Mouse (Mus musculus): ENCODE results near the gene Dennd5a.

The Dennd5a gene

DNA sequence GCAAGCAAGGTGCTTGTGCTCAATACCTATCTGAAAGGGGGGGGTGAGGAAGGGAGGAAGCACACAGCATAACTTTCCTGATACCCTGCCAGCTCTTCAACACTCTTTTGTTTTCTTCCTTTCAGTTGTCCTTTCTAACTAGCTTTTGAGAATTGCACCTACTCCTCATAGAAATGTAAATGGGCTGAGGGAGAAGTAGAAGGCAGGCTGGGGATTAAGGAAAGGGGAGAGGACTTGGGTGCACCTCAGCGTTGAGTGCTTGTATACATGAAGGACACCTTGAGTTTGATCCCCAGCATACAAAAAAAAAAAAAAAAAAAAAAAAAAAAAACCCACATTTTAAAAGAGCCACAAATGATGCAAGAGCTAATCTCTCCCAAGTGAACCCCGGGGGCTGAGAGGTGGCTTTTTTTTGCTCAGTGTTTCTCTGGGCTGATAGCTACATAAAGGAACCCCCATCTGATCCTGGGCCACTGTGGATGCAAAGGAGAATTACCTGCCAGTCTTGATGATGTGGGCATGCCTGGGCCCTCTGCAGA, 78.6 kb downstream of the Dennd5a start:
- DNase-seq (ENCODE audit: low spot score) = no peak

DNA sequence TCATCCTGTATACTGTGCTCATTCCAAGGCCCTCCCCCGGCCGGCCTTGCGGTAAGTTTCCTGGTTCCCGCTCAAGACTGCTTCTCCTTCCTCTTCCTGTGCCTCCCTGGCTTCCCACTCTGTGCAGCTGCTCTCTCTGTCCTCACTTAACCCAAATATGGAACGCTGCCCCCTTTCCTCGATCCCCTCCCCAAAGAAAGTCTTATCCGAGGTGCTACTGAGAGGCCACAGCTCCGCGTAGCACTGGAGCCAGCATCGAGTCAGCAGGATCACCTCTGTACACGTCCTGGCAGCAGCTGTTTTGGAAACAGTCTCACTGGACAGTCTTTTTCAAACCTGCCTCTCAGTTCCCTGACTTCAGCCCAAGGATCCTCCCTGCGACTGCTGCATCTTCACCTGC, 81.1 kb downstream of the Dennd5a start:
- DNase-seq (ENCODE audit: low spot score) = no peak

DNA sequence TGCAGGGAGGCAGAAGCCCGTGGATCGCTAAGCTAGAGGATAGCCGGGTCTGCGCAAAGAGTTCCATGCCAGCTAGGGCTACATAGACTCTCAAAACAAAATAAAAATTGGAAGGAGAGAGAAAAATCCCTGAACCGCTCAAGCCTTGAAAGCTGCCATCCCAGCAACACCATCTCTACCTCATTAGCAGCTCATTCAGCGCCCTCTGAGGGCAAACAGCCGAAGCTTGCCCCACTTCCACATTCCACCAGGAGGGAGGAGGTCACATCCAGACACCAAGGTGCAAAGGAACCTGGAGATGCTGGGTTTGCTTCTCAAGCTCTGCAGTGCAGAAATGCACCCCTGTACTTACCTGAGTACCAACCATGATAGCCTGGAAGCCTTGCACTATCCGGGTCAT, 84.2 kb downstream of the Dennd5a start:
- DNase-seq (ENCODE audit: low spot score) = no peak

DNA sequence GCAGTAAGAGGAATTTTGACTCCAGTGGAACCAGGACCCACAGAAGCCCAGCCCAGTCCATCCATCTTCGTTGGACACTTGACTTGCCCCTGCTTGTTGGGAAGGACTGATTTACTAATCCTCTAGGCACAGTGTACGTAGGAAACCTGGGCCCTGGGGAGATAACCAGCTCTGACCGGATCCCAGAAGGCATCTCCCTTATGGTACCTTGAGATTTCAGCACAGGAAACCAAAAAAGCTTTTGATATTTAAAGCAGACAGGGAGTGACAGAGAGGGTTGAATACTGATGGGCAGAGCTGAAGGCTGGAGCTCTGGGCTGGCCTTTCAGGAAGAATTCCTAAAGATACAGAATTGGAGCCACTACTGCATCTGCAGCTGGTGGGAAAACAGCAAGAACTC, 84.7 kb downstream of the Dennd5a start:
- DNase-seq (ENCODE audit: low spot score) = no peak

DNA sequence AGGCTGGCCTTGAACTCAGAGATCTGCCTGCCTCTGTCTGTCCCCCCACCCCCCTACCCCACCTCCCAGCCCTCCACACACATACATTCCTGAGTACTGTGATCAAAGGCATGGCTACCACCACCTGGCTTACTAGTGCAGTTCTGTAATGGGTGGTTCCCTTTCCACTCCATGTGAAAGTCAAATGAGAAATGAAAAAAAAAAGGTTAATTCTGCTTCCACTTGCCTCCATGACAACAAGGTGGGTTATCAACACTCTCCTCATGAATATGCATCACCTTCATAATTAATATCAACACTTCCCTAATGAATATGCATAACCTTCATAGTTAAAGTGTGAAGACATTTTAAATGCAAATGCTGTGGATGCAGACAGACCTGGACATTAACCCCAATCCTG, 85.2 kb downstream of the Dennd5a start:
- DNase-seq (ENCODE audit: low spot score) = no peak

DNA sequence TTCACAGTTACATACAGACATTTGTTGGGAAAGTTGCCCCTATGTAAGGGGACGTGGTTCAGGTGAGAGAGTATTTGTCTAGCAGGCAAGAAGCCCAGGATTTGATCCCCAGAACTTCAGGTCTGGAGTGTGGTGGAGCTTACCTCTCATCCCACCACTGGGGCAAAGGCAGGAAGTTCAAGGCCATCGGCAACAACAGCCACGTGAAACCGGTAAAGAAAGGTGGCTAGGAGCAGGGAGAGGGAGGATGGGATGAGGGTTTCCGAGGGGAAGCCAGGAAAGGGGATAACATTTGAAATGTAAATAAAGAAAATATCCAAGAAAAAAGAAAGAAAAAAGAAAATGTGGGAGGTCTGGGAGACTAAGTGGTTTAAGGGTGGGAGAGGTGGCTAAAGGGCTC, 87.1 kb downstream of the Dennd5a start:
- DNase-seq (ENCODE audit: low spot score) = no peak

DNA sequence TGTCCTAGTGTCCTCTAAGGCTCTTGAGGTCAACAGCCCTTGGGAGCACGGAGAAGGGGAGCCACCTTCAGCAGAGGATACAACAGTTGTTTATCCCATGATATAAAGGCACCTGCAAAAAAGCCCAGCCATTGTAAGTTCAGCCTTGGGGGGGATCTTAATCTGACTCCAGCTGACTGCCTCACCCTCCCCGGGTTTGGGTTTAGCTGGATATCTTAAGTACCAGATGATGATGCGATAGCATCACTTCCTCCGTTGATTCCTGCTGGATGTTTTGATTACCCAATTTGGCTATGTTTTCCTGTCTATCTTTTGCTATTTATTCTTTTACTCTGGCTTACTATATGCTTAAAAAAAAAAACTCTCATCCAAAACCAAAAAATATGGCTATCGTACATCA, 89.0 kb downstream of the Dennd5a start:
- no peak for DNase-seq (ENCODE audit: low spot score)

DNA sequence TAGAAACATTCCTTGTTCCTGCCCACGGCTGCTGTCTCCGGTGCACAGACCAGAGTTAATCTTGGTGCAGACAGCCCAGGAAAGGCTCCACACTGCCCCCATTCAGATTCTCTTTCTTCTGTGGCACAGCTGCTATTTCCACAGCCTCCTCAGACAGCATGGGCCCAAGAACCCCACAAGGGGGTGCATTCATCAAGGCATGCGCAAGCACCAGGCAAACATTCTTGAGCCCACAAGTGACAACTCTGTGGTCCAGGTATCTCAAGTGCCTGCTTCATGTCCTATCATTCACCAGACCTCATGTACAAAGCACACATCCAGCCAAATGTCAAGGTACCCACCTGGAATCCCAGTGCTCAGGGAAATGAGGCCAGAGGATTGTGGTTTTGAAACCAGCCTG, 91.8 kb downstream of the Dennd5a start:
- no peak for DNase-seq (ENCODE audit: low spot score)

DNA sequence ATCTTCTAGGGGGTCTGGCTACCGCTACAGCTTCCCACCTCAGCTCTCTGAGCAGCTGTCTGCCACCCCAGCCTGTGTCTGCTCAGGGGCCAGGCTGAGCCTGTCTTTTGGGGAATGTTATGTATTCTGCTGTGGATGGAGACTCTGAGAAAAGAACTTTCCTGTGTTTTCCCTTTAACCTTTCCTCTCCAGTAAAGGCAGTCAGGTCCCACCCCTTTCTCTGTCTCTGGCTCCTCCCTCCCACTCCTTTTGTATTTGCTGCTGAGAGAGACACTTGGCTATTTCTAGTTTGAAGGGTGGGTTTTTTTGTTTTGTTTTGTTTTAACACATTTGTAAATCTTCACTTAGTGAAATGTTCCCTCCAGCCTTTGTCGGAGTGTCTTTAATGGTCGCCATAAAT, 93.6 kb downstream of the Dennd5a start:
- no peak for DNase-seq (ENCODE audit: low spot score)

DNA sequence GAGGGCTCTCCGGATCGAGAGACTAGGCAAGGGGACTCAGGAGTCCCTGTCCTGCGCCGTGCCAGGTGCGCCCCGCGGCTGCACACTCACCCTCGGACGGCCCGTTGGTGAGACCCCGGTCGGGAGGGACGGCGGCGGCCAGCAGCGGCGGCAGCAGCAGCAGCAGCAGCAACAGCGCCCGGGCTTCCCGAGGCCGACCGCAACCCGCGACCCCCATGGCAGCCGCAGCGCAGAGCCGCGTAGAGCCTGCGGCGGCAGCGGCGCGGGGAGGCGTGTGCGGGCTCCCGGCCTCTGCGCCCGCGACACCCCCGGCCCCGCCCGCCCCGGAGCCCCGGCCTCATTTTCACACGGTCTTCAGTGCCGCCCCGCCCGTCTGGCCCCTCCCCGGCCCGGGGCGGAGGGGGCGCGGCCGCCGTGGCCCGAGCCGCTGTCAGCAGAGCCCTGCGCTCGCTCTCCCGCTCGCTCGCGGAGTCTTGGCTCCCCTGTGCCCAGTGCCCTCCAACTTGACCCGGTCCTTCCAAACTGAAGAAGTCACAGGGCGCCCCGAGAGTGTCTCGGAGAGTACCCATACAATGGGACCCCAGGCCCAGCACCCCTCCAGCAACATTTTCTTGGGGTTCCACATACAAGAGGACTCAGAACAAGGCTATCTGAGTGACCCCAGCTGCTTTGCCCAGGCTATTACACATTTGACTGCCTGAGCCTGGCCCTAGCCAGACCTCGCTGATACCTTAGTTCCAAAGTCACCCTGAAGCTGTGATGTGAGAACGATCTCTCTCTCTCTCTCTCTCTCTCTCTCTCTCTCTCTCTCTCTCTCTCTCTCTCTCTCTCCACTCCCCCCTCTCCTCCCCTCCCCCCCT, 94.7 kb downstream of the Dennd5a start, which contains the start of gene Scube2:
Scube2 (minus strand) TSS at position 310 of the 860 bp plus-strand sequence.
- peak; percentile 56 for DNase-seq (ENCODE audit: low spot score)

DNA sequence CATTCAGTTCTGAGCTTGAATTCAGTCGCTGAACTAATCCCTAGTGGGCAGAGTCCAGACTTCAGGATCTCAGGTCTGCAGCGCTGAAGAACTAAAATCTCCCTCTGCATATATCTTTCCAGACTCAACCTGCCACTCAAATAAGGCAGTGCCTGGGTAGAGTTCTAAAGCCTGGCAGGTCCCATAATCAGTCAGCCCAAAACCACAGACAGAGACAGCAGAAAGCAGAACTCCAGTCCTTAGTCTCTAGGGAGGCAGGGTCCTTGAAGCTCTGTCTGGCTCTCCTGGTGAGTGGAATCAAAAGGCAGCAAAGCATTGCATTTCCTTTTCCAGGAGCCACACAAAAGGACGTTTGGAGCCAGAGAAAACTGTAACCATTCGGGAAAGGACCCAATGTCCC, 96.7 kb downstream of the Dennd5a start:
- no peak for DNase-seq (ENCODE audit: low spot score)

DNA sequence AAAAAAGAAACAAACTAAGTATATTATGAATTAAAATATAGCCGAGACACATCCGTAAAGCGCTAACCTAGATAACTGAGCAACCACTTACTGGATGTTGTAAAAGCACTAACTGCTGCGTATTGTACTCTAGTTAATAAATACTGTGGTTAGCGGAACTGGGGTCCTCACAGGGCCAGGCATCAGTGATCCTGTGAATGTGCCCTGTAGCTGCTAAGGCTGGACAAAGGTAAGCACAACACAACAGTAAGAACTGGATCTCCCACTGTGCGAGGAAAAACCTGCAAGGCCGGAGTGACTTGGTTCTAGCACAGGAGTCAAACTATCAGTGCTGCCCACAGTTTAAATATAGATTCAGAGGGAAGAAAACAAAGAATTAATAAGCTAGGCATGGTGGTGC, 100.1 kb downstream of the Dennd5a start:
- no peak for DNase-seq (ENCODE audit: low spot score)

DNA sequence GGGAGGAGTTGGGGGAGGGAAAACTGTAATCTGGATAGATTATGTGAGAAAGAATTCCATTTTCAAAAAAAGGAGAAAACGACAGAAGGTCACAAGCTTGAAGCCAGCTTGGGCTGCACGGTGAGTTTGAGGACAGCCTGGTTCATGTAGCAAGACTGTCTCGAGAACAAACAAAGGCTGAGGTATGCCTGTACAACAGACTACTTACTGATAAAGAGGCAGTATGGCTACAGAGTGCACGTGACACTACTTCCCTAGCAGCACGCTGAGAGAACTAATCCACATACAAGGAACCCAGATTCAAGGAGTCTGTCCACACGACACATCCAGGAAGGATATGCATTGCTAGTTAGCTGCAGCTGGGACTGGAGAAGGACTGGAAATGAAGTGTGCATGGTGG, 100.9 kb downstream of the Dennd5a start:
- no peak for DNase-seq (ENCODE audit: low spot score)

DNA sequence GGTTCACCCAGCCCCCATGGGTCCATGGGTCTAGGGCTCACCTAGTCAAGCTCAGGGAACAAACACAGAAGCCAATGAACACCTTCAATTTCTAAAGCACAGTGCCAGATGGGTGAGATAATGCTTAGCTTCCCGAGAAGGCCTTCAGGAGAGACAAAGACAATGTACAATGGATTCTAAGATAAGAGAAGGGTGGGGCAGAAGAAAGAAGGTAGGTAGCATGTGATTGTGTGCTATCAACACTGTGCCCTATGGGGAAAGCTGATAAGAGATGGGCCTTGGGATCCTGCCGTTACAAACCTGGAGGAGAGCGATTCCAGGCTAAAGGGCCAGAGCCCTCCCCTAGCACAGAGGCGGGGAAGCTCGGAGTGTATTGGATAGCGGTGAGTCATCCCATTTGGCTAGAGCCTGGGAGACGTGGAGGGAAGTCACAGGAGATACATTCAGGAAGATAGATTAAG, 107.5 kb downstream of the Dennd5a start:
- DNase-seq (ENCODE audit: low spot score) = no peak

DNA sequence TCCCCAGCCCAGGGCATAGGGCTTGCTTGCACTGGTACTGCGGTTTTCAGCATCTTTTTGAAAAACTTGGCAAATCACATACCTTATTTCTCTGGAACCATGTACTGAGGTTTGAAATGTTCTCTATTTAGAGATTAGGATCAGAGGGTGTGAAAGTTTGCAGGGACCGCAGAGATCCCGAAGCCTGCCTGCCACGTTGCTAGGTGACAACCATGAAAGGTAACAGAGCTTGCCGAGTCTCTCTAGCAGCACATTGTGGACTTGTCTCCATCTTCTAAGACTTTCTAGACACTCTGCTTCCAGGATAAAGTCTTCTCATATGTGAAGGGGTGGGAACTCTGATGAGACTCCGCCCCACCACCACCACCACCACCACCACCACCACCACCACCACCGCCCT, 108.3 kb downstream of the Dennd5a start:
- no peak for DNase-seq (ENCODE audit: low spot score)

DNA sequence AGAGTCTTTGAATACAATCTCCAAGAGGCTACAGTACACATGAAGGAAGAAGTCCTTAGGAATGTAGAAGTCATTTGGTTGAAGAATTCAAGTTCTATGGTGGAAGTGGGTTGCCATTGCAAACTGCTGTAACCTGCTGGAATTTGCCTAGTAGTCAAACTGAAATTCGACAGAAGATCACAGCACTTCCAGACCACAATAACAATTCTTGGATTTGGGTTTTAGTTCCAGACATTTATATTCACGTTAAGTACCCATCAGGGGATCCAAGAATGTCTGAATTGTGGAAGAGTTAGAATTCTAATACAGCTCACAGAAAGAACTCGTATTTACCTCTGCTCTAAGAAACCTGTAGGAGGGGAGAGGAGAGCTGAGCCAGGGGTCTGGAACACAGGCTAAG, 109.7 kb downstream of the Dennd5a start:
- DNase-seq (ENCODE audit: low spot score) = no peak

DNA sequence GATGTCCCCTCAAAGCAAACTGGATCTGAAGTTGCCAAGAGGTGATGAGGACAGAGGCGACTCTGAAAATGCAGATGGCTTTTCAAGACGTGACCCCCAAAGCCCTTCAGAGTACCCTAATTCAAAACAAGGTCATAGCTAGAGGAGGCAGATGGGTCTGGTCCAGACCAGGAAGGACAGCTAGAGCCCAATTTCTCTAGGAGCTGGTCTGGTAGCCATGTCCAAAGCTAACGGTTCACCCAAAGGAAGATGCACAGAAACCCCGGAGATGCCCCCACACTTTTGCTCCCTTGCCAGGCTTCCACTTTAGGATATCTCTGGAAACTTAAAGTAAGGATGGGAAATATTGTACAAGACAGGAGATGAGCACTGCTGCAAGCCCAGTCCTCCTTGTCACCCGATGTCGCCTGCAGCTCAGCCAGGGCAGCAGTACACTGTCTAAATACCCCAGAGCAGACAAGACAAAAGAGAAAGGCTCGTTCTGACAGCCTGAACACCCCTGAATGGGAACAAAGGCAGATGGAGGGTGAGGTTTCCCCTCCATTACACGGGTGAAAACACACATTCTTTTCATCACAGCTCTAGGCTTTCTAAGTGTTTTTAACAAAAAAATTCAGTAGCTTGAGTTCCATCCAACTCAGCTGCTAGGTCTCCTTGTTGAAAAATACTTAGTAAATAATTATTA, 110.4 kb downstream of the Dennd5a start:
- DNase-seq (ENCODE audit: low spot score) = no peak

DNA sequence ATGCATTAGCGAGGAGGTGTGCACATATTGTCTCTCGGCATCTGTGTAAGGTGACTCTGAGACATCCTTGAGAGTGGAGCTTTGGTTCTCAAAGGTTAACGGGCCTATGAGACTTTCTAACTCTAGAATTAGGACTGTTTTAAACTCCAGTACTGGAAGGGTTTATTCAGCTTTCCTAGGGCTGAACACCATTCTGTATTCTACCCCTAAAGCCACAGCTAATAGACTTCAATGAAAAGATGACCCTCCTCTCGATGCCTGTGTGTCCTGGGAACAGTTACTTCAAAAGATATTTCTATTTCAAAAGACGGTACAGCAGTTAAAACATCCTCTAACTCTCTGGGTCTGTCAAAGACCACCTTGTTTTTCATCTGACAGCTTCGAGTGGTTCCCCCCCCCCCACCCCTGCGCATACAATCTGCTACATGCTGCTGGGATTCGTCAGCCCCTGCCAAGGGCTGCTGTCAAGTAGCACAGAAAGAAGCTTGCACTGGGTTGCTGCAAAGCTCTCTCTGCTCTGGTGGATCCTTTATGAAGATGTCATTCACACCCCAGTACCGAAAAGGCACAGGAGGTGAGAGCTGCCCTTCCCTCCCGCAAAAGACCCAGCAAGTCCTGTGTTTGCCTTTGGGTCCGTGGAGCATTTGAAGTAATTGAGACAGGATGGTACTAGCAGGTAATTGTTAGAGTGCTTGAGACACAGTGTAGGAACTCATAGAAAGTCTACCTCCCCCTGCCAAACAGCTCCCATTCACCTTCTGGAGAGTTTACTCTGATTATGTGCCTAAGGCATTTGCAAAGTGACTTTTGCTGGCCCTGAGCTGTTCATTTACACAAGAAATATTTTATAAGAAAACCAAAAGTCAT, 111.2 kb downstream of the Dennd5a start:
- DNase-seq (ENCODE audit: low spot score) = no peak

DNA sequence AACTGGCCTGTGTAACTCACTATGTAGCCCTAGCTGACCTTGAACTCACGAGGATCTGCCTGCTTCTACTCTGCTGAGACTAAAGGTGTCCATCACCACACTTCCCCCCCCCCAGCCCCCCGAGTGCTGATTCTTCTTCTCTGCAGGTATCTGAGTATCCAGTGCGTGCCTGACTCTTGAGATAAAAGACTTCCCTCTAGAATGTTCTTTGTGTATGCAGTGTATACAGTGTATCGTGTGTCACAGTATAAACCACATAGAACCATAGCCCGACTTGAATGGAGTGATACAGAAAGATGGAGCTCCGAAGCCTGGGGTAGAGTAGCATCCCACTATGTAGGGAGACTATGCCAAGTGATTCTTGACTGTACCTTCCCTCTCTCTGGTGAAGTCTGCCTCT, 116.2 kb downstream of the Dennd5a start:
- DNase-seq (ENCODE audit: low spot score) = no peak

All from testis, postnatal 10 days (tissue).